Mouse (Mus musculus) neural tube, embryonic 12.5 days (tissue): ENCODE measurements around the gene Hnrnph2. TPM values are rescaled to one million over a fixed set of nuclear protein-coding genes. Genes with fewer than 3 reads are reported as not detected.

Source experiments
- ATAC-seq: fragments of 200-750 bp; cut with Nextera tagmentation; 2 replicates; pipeline ENCODE4 v1.8.0; 2017; ENCODE audit warnings: low read depth, mild to moderate bottlenecking, moderate TSS enrichment, moderate library complexity; ENCODE audit not compliant: low FRiP score
- H3K27ac ChIP-seq: fragments of 300-500 bp; sonication (generic); 2 replicates; pipeline ENCODE4 v1.5.1; 2016
- H3K27me3 ChIP-seq: fragments of 300-500 bp; sonication (generic); replicated peaks from 2 replicates; pipeline ENCODE4 v1.6.1; 2016; ENCODE audit warnings: mild to moderate bottlenecking
- H3K36me3 ChIP-seq: fragments of 300-500 bp; sonication (generic); 2 replicates; pipeline ENCODE4 v1.6.1; 2016; ENCODE audit warnings: mild to moderate bottlenecking
- H3K4me1 ChIP-seq: fragments of 300-500 bp; sonication (generic); 2 replicates; pipeline ENCODE4 v1.6.1; 2016
- H3K4me2 ChIP-seq: fragments of 300-500 bp; sonication (generic); replicated peaks from 2 replicates; pipeline ENCODE4 v1.6.1; 2016; ENCODE audit warnings: mild to moderate bottlenecking
- H3K4me3 ChIP-seq: fragments of 300-500 bp; sonication (generic); 2 replicates; pipeline ENCODE4 v1.5.1; 2016
- H3K9ac ChIP-seq: fragments of 300-500 bp; sonication (generic); 2 replicates; pipeline ENCODE4 v1.6.1; 2016; ENCODE audit warnings: mild to moderate bottlenecking
- H3K9me3 ChIP-seq: fragments of 300-500 bp; sonication (generic); 2 replicates; pipeline ENCODE4 v1.6.1; 2016; ENCODE audit warnings: mild to moderate bottlenecking
- WGBS: fragments of 180-500 bp; shearing (Covaris S2); methylation state at CpG from one replicate; pipeline ENCODE4 v1.1.7; 2016; 5-methylcytosine and 5-hydroxymethylcytosine counted together
- polyA plus RNA-seq: library from polyadenylated mRNA; unstranded; fragments of >200 nt; fragmentation: Nextera tagmentation; extraction: Ambion mirVana; gene quantifications from 2 replicates; pipeline ENCODE4 v1.2.1, GENCODE M21; 2016

Hnrnph2 gene
- polyA plus RNA-seq, 1 experiment from 2014 or later: 186 TPM

GRCm38 (mm10) chrX:134588261-134588660, 12.7 kb upstream of the Hnrnph2 start:
- no peak for ATAC-seq
- Histone ChIP-seq H3K36me3 (peaks cover 4% of the 10 kb centered on the region; the same call in 1 of the 2 replicates), H3K27me3 (no peaks in the 10 kb centered on the region), H3K4me2 (no peak overlapping the region), H3K4me1 (no peaks in the 10 kb centered on the region), H3K27ac (no peak overlapping the region), H3K9me3 (no peaks in the 10 kb centered on the region), H3K9ac (no peak overlapping the region), H3K4me3 (no peak overlapping the region)
- 90% methylated on average over 4 of the region's 4 CpGs for WGBS

GRCm38 (mm10) chrX:134588997-134589396, 12.0 kb upstream of the Hnrnph2 start:
- Histone ChIP-seq H3K4me2 (no peak overlapping the region), H3K27ac (no peak overlapping the region), H3K9ac (no peak overlapping the region), H3K4me1 (no peaks in the 10 kb centered on the region), H3K36me3 (peaks cover 4% of the 10 kb centered on the region; the same call in 1 of the 2 replicates), H3K9me3 (no peaks in the 10 kb centered on the region), H3K4me3 (no peak overlapping the region), H3K27me3 (no peaks in the 10 kb centered on the region)
- no peak for ATAC-seq
- 80% methylated on average over 3 of the region's 3 CpGs for WGBS

- H3K9ac ChIP-seq: no peak overlapping the region
- no peaks in the 10 kb centered on the region for H3K4me1 ChIP-seq
- peaks cover 4% of the 10 kb centered on the region; the same call in 1 of the 2 replicates for H3K36me3 ChIP-seq
- WGBS: 66% methylated on average over 5 of the region's 5 CpGs
- H3K27ac ChIP-seq: no peak overlapping the region
- H3K4me2 ChIP-seq: no peak overlapping the region
- no peaks in the 10 kb centered on the region for H3K9me3 ChIP-seq
- no peaks in the 10 kb centered on the region for H3K27me3 ChIP-seq
- H3K4me3 ChIP-seq: no peak overlapping the region
- no peak for ATAC-seq
These were observed 11.1 kb upstream of the Hnrnph2 start for GRCm38 (mm10) chrX:134589836-134590235.

GRCm38 (mm10) chrX:134599922-134600565, 935 bp upstream of the Hnrnph2 start:
- H3K36me3 ChIP-seq: no peaks in the 10 kb centered on the region
- ATAC-seq: no peak

GRCm38 (mm10) chrX:134601380-134602120, 571 bp downstream of the Hnrnph2 start:
- peaks cover 4% of the 10 kb centered on the region; the same call in 1 of the 2 replicates for H3K4me1 ChIP-seq
- H3K27me3 ChIP-seq: no peaks in the 10 kb centered on the region
- H3K4me2 ChIP-seq: peak overlapping the region; percentile 51
- peak overlapping the region; percentile 51 for H3K9ac ChIP-seq
- H3K9me3 ChIP-seq: no peaks in the 10 kb centered on the region
- ATAC-seq: peak; percentile 88
- H3K27ac ChIP-seq: peak overlapping the region; percentile 46; the same call in 1 of the 2 replicates
- H3K4me3 ChIP-seq: peak overlapping the region; percentile 42
- H3K36me3 ChIP-seq: no peaks in the 10 kb centered on the region
- 18% methylated on average over 33 of the region's 43 CpGs for WGBS

More at GRCm38 (mm10) chrX:134599922-134600565, 935 bp upstream of the Hnrnph2 start:
- peak overlapping the region; percentile 63 for H3K4me2 ChIP-seq
- no peaks in the 10 kb centered on the region for H3K27me3 ChIP-seq
- peak overlapping the region; percentile 45 for H3K4me3 ChIP-seq
- WGBS: 29% methylated on average over 10 of the region's 10 CpGs
- peak overlapping the region; percentile 48 for H3K9ac ChIP-seq
- peaks cover 4% of the 10 kb centered on the region; the same call in 1 of the 2 replicates for H3K4me1 ChIP-seq
- H3K27ac ChIP-seq: no peak overlapping the region
- no peaks in the 10 kb centered on the region for H3K9me3 ChIP-seq

- Histone ChIP-seq H3K4me1 (no peaks in the 10 kb centered on the region), H3K27me3 (no peaks in the 10 kb centered on the region), H3K36me3 (no peaks in the 10 kb centered on the region), H3K4me2 (no peak overlapping the region), H3K9me3 (no peaks in the 10 kb centered on the region), H3K9ac (no peak overlapping the region), H3K4me3 (no peak overlapping the region), H3K27ac (no peak overlapping the region)
- ATAC-seq: no peak
- 49% methylated on average over 4 of the region's 4 CpGs for WGBS
These were observed 8.5 kb downstream of the Hnrnph2 start for GRCm38 (mm10) chrX:134609472-134609871.

- ATAC-seq: no peak
- no peaks in the 10 kb centered on the region for H3K9me3 ChIP-seq
- H3K4me2 ChIP-seq: no peak overlapping the region
- H3K27ac ChIP-seq: no peak overlapping the region
- H3K36me3 ChIP-seq: no peaks in the 10 kb centered on the region
- WGBS: 87% methylated on average over 4 of the region's 4 CpGs
- no peak overlapping the region for H3K9ac ChIP-seq
- no peaks in the 10 kb centered on the region for H3K4me1 ChIP-seq
- no peaks in the 10 kb centered on the region for H3K27me3 ChIP-seq
- H3K4me3 ChIP-seq: no peak overlapping the region
These were observed 10.0 kb downstream of the Hnrnph2 start for GRCm38 (mm10) chrX:134610984-134611383.

- H3K4me3 ChIP-seq: peak overlapping the region; percentile 21
- ATAC-seq: peak; percentile 81
- H3K9me3 ChIP-seq: no peaks in the 10 kb centered on the region
- no peaks in the 10 kb centered on the region for H3K4me1 ChIP-seq
- peak overlapping the region; percentile 53 for H3K4me2 ChIP-seq
- no peaks in the 10 kb centered on the region for H3K27me3 ChIP-seq
- H3K9ac ChIP-seq: no peak overlapping the region
- 0 out of 2 replicates have a peak overlapping the region, but pooled peaks have one; percentile 26 for H3K27ac ChIP-seq
- 12% methylated on average over 15 of the region's 15 CpGs for WGBS
- H3K36me3 ChIP-seq: no peaks in the 10 kb centered on the region
These were observed 11.4 kb downstream of the Hnrnph2 start for GRCm38 (mm10) chrX:134612285-134612959.

- Histone ChIP-seq H3K36me3 (no peaks in the 10 kb centered on the region), H3K9ac (no peak overlapping the region), H3K4me2 (no peak overlapping the region), H3K9me3 (no peaks in the 10 kb centered on the region), H3K4me1 (no peaks in the 10 kb centered on the region), H3K27ac (no peak overlapping the region), H3K4me3 (no peak overlapping the region), H3K27me3 (no peaks in the 10 kb centered on the region)
- 69% methylated on average over 2 of the region's 2 CpGs for WGBS
- no peak for ATAC-seq
These were observed 13.3 kb downstream of the Hnrnph2 start for GRCm38 (mm10) chrX:134614306-134614705.

- Histone ChIP-seq H3K4me3 (no peak overlapping the region), H3K4me1 (no peaks in the 10 kb centered on the region), H3K36me3 (no peaks in the 10 kb centered on the region), H3K4me2 (no peak overlapping the region; the same call in 1 of the 2 replicates), H3K9me3 (no peaks in the 10 kb centered on the region), H3K9ac (no peak overlapping the region), H3K27me3 (no peaks in the 10 kb centered on the region), H3K27ac (no peak overlapping the region)
- WGBS: 43% methylated on average over 9 of the region's 9 CpGs
- peak; percentile 53 for ATAC-seq
These were observed 18.7 kb downstream of the Hnrnph2 start for GRCm38 (mm10) chrX:134619695-134620094.

- Histone ChIP-seq H3K27me3 (no peaks in the 10 kb centered on the region), H3K36me3 (no peaks in the 10 kb centered on the region), H3K9me3 (no peaks in the 10 kb centered on the region), H3K27ac (no peak overlapping the region), H3K9ac (no peak overlapping the region), H3K4me2 (no peak overlapping the region; the same call in 1 of the 2 replicates), H3K4me3 (no peak overlapping the region), H3K4me1 (no peaks in the 10 kb centered on the region)
- peak; percentile 70; the same call in 1 of the 2 replicates for ATAC-seq
- WGBS: 35% methylated on average over 8 of the region's 8 CpGs
These were observed 19.4 kb downstream of the Hnrnph2 start for GRCm38 (mm10) chrX:134620254-134620865.

- Histone ChIP-seq H3K27ac (no peak overlapping the region), H3K9ac (no peak overlapping the region), H3K9me3 (no peaks in the 10 kb centered on the region), H3K36me3 (no peaks in the 10 kb centered on the region), H3K4me3 (no peak overlapping the region), H3K4me2 (no peak overlapping the region), H3K4me1 (no peaks in the 10 kb centered on the region), H3K27me3 (no peaks in the 10 kb centered on the region)
- 79% methylated on average over 3 of the region's 3 CpGs for WGBS
- ATAC-seq: no peak
These were observed 20.7 kb downstream of the Hnrnph2 start for GRCm38 (mm10) chrX:134621685-134622084.
